In the genomic region with DNA sequence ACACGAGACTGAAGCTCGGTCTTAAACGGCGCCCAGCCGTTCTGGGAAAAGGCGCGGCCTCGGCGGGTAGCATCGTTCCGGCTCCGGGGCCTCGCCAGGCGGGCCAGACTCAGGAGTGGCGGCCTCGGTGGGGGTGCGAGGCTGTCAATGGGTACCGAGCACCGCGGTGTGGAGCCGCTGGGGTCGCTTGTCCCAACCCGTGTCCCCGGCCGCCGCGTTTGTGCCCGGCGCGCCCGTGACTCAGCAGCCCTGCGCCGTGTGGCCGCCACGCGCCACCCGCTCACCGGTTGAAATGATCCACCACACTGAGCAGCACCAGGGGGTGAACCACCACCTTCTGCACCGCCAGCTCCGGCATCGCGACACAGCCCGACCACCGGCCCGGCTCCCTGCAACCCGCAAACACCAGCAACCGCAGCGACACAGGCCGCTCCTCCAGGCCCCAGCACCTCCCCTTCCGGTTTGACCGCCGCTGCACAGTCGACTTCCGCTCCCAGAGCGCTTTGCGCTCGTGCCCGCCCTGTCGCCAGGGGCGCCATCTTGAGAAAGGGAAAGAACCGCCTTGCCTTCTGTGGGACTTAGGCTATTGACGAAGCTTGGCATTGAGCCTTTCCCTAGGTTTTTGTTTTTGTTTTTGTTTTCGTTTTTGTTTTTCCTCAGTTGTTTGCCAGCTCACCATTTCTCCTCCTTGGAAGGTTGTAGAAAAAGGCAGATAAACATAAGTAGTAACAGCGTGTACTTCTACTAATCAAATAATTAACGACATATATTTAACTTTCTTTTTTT, we compare ENCODE assay signal across 8 mouse cellular contexts. TPM values are rescaled to one million over a fixed set of nuclear protein-coding genes. Genes with fewer than 3 reads are reported as not detected.
DNase-seq lines count a peak whose midpoint lies in the region; ATAC-seq and TF ChIP-seq lines count a peak whose summit lies in the region.

A gene (minus strand): TSS at position 470 of the 786 bp plus-strand sequence.

- H3K36me3 ChIP-seq in embryonic facial prominence, embryonic 13.5 days = peaks cover 33% of the 10 kb centered on the region
- H3K36me3 ChIP-seq in heart, adult 2 months (ENCODE audit: control insufficient read depth, insufficient read depth, low read length) = peaks cover 7% of the 10 kb centered on the region; the same call in 1 of the 2 replicates
- peaks cover 30% of the 10 kb centered on the region for H3K36me3 ChIP-seq in limb, embryonic 13.5 days
- H3K36me3 ChIP-seq in midbrain, embryonic 16.5 days (ENCODE audit: control insufficient read depth, insufficient read depth, low read length) = peaks cover 19% of the 10 kb centered on the region

- TF ChIP-seq EP300 in heart, adult 2 months (IDR thresholded peaks at IDR 0.05; ENCODE audit: insufficient read depth, low read depth, low read length) = peak; percentile 54; the same call in 1 of the 2 replicates

- 2% methylated on average over 65 of the region's 65 CpGs for WGBS in embryonic facial prominence, embryonic 13.5 days
- 2% methylated on average over 65 of the region's 65 CpGs for WGBS in heart, adult 2 months
- WGBS in limb, embryonic 13.5 days = 2% methylated on average over 65 of the region's 65 CpGs
- 2% methylated on average over 65 of the region's 65 CpGs for WGBS in midbrain, embryonic 16.5 days

- peak within 1 kb of the TSS; percentile 95 for H3K4me3 ChIP-seq in embryonic facial prominence, embryonic 13.5 days
- peak within 1 kb of the TSS; percentile 88 for H3K4me3 ChIP-seq in heart, adult 2 months
- peak within 1 kb of the TSS; percentile 97 for H3K4me3 ChIP-seq in limb, embryonic 13.5 days
- H3K4me3 ChIP-seq in midbrain, embryonic 16.5 days (ENCODE audit: low read depth, low read length) = peak within 1 kb of the TSS; percentile 73

- TF ChIP-seq POLR2A in heart, adult 2 months (IDR thresholded peaks at IDR 0.05; ENCODE audit: insufficient read depth, low read depth, low read length) = peak; percentile 86

- H3K9me3 ChIP-seq in embryonic facial prominence, embryonic 13.5 days = no peaks in the 10 kb centered on the region
- H3K9me3 ChIP-seq in limb, embryonic 13.5 days = no peaks in the 10 kb centered on the region
- no peaks in the 10 kb centered on the region for H3K9me3 ChIP-seq in midbrain, embryonic 16.5 days (replicated peaks; ENCODE audit: control insufficient read depth, low read length, poor library complexity, severe bottlenecking)

- H3K9ac ChIP-seq in embryonic facial prominence, embryonic 13.5 days = peak within 1 kb of the TSS; percentile 96
- peak within 1 kb of the TSS; percentile 99 for H3K9ac ChIP-seq in heart, adult 2 months (ENCODE audit: low read depth, low read length)
- peak within 1 kb of the TSS; percentile 96 for H3K9ac ChIP-seq in limb, embryonic 13.5 days
- peak within 1 kb of the TSS; percentile 86 for H3K9ac ChIP-seq in midbrain, embryonic 16.5 days (ENCODE audit: low read depth, low read length)

- peaks cover 17% of the 10 kb centered on the region for H3K4me1 ChIP-seq in embryonic facial prominence, embryonic 13.5 days
- peaks cover 2% of the 10 kb centered on the region; the same call in 1 of the 2 replicates for H3K4me1 ChIP-seq in heart, adult 2 months (ENCODE audit: control insufficient read depth, insufficient read depth, low read length)
- H3K4me1 ChIP-seq in limb, embryonic 13.5 days = peaks cover 19% of the 10 kb centered on the region
- H3K4me1 ChIP-seq in midbrain, embryonic 16.5 days (ENCODE audit: control insufficient read depth, insufficient read depth, low read length) = peaks cover 12% of the 10 kb centered on the region

- peak within 1 kb of the TSS; percentile 85 for H3K27ac ChIP-seq in embryonic facial prominence, embryonic 13.5 days
- peak within 1 kb of the TSS; percentile 86 for H3K27ac ChIP-seq in heart, adult 2 months
- peak within 1 kb of the TSS; percentile 87 for H3K27ac ChIP-seq in limb, embryonic 13.5 days
- H3K27ac ChIP-seq in midbrain, embryonic 16.5 days (ENCODE audit: low read length) = peak within 1 kb of the TSS; percentile 91

- peak; percentile 94 for DNase-seq in 3134 (ENCODE audit: extremely low read depth, insufficient read length, low spot score)
- peak; percentile 96 to 97 for DNase-seq in adrenal gland, postnatal 36 days
- peak; percentile 95 to 98 for DNase-seq in heart, adult 2 months
- DNase-seq in kidney, adult 8-10 months = peak; percentile 93 to 94
- peak; percentile 89 to 95 for DNase-seq in spleen, postnatal 10 days (ENCODE audit: low spot score in 2 of 2)

- peaks cover 2% of the 10 kb centered on the region for H3K79me2 ChIP-seq in heart, adult 2 months (replicated peaks; ENCODE audit: control insufficient read depth, insufficient read depth, low read length)

- ATAC-seq in embryonic facial prominence, embryonic 13.5 days (ENCODE audit: insufficient number of reproducible peaks, insufficient read depth, low FRiP score, low TSS enrichment, low read depth) = peak; percentile 92
- ATAC-seq in limb, embryonic 13.5 days (ENCODE audit: low FRiP score, low read depth) = peak; percentile 93
- peak; percentile 97 for ATAC-seq in midbrain, embryonic 16.5 days

- intact Hi-C loops in heart, adult 2 months (cut with DNase I) = loop anchor here (10.0 kb wide), 1 partner anchor 1977 kb away; a partner anchor contains a TSS

- H3K4me2 ChIP-seq in embryonic facial prominence, embryonic 13.5 days = peak within 1 kb of the TSS; percentile 81
- peak within 1 kb of the TSS; percentile 79 for H3K4me2 ChIP-seq in limb, embryonic 13.5 days (replicated peaks)
- peak within 1 kb of the TSS; percentile 95 for H3K4me2 ChIP-seq in midbrain, embryonic 16.5 days (ENCODE audit: low read length)

- no peaks in the 10 kb centered on the region for H3K27me3 ChIP-seq in embryonic facial prominence, embryonic 13.5 days
- no peaks in the 10 kb centered on the region for H3K27me3 ChIP-seq in heart, adult 2 months (ENCODE audit: control insufficient read depth, insufficient read depth, low read length)
- H3K27me3 ChIP-seq in limb, embryonic 13.5 days = no peaks in the 10 kb centered on the region
- no peaks in the 10 kb centered on the region for H3K27me3 ChIP-seq in midbrain, embryonic 16.5 days (ENCODE audit: control insufficient read depth, insufficient read depth, low read depth, low read length)

- TF ChIP-seq CTCF in heart, adult 2 months (IDR thresholded peaks at IDR 0.05) = peak; percentile 68

RNA-seq across cellular contexts. Expression of the gene that starts here (rescaled TPM):
- 100 to 1,000 TPM; 110 to 119 TPM for total RNA-seq in adrenal gland, postnatal 36 days (2021)
- 325 and 349 TPM in 2 replicates for polyA plus RNA-seq in embryonic facial prominence, embryonic 13.5 days (2015; fragmentation: Nextera tagmentation; extraction: Ambion mirVana)
- total RNA-seq in heart, adult 2 months (2021) = 100 to 1,000 TPM in 1 of 2 experiments, 10 to 100 TPM in 1; 91.2 to 101 TPM
- 55.3 and 80.8 TPM in 2 replicates for polyA plus RNA-seq in heart, adult 2 months (2012; rRNA removed)
- 340 and 356 TPM in 2 replicates for polyA plus RNA-seq in limb, embryonic 13.5 days (2015; fragmentation: Nextera tagmentation; extraction: Ambion mirVana)
- polyA plus RNA-seq in midbrain, embryonic 16.5 days (2015; fragmentation: Nextera tagmentation; extraction: Ambion mirVana) = 237 and 251 TPM in 2 replicates

Comparison
In these comparisons a context has a peak if more than half of its experiments do, and no peak if none do; other contexts are left out.
1. Peak in every context shown above with its lines: DNase-seq, ATAC-seq, H3K4me3 ChIP-seq and H3K27ac ChIP-seq.